Mouse (Mus musculus): ENCODE results near the gene Pepd. TPM values are rescaled to one million over a fixed set of nuclear protein-coding genes. Genes with fewer than 3 reads are reported as not detected.

The Pepd gene
- polyA plus RNA-seq, 1 experiment from 2014 or later, result 69.8 TPM

- Histone ChIP-seq H3K4me1 (ENCODE audit: control insufficient read depth, insufficient read depth, low read length) (no peaks in the 10 kb centered on the region; the same call in 1 of the 2 replicates), H3K36me3 (ENCODE audit: control insufficient read depth, insufficient read depth, low read length) (peaks cover 29% of the 10 kb centered on the region), H3K4me3 (ENCODE audit: low read depth, low read length) (no peak overlapping the region), H3K27ac (ENCODE audit: low read depth, low read length) (no peak overlapping the region), H3K9ac (replicated peaks; ENCODE audit: low read depth, low read length) (no peak overlapping the region), H3K9me3 (ENCODE audit: control insufficient read depth, low read length) (no peaks in the 10 kb centered on the region), H3K27me3 (ENCODE audit: control insufficient read depth, insufficient read depth, low read length) (no peaks in the 10 kb centered on the region), H3K4me2 (ENCODE audit: low read depth, low read length) (no peak overlapping the region)
- no peak for ATAC-seq (ENCODE audit: low read depth)
- 96% methylated on average over 4 of the region's 4 CpGs for WGBS
These were observed 133.9 kb downstream of the Pepd start for GRCm38 (mm10) chr7:35046091-35046490.

- no peak for ATAC-seq (ENCODE audit: low read depth)
- H3K9ac ChIP-seq (replicated peaks; ENCODE audit: low read depth, low read length), result no peak overlapping the region
- H3K27ac ChIP-seq (ENCODE audit: low read depth, low read length), result no peak overlapping the region
- 86% methylated on average over 12 of the region's 12 CpGs for WGBS
- peaks cover 16% of the 10 kb centered on the region for H3K4me1 ChIP-seq (ENCODE audit: control insufficient read depth, insufficient read depth, low read length)
- H3K9me3 ChIP-seq (ENCODE audit: control insufficient read depth, low read length), result no peaks in the 10 kb centered on the region
- no peak overlapping the region for H3K4me2 ChIP-seq (ENCODE audit: low read depth, low read length)
- H3K36me3 ChIP-seq (ENCODE audit: control insufficient read depth, insufficient read depth, low read length), result peaks cover 10% of the 10 kb centered on the region
- H3K4me3 ChIP-seq (ENCODE audit: low read depth, low read length), result no peak overlapping the region
- H3K27me3 ChIP-seq (ENCODE audit: control insufficient read depth, insufficient read depth, low read length), result no peaks in the 10 kb centered on the region
These were observed 138.4 kb downstream of the Pepd start for GRCm38 (mm10) chr7:35050540-35050939.

GRCm38 (mm10) chr7:35053161-35053560 lies 141.0 kb downstream of the Pepd start:
- H3K9me3 ChIP-seq (ENCODE audit: control insufficient read depth, low read length), result no peaks in the 10 kb centered on the region
- no peak overlapping the region for H3K4me2 ChIP-seq (ENCODE audit: low read depth, low read length)
- no peak overlapping the region for H3K9ac ChIP-seq (replicated peaks; ENCODE audit: low read depth, low read length)
- 92% methylated on average over 3 of the region's 3 CpGs for WGBS
- H3K36me3 ChIP-seq (ENCODE audit: control insufficient read depth, insufficient read depth, low read length), result no peaks in the 10 kb centered on the region; the same call in 1 of the 2 replicates
- H3K27ac ChIP-seq (ENCODE audit: low read depth, low read length), result no peak overlapping the region
- no peaks in the 10 kb centered on the region; the same call in 1 of the 2 replicates for H3K27me3 ChIP-seq (ENCODE audit: control insufficient read depth, insufficient read depth, low read length)
- ATAC-seq (ENCODE audit: low read depth), result no peak
- H3K4me3 ChIP-seq (ENCODE audit: low read depth, low read length), result no peak overlapping the region
- peaks cover 19% of the 10 kb centered on the region for H3K4me1 ChIP-seq (ENCODE audit: control insufficient read depth, insufficient read depth, low read length)

GRCm38 (mm10) chr7:35054286-35054685 lies 142.1 kb downstream of the Pepd start:
- H3K4me1 ChIP-seq (ENCODE audit: control insufficient read depth, insufficient read depth, low read length), result peaks cover 19% of the 10 kb centered on the region
- H3K9me3 ChIP-seq (ENCODE audit: control insufficient read depth, low read length), result no peaks in the 10 kb centered on the region
- WGBS, result 91% methylated on average over 1 of the region's 1 CpGs
- H3K4me2 ChIP-seq (ENCODE audit: low read depth, low read length), result no peak overlapping the region
- no peak overlapping the region for H3K27ac ChIP-seq (ENCODE audit: low read depth, low read length)
- H3K4me3 ChIP-seq (ENCODE audit: low read depth, low read length), result no peak overlapping the region
- H3K9ac ChIP-seq (replicated peaks; ENCODE audit: low read depth, low read length), result no peak overlapping the region
- no peaks in the 10 kb centered on the region; the same call in 1 of the 2 replicates for H3K27me3 ChIP-seq (ENCODE audit: control insufficient read depth, insufficient read depth, low read length)
- H3K36me3 ChIP-seq (ENCODE audit: control insufficient read depth, insufficient read depth, low read length), result no peaks in the 10 kb centered on the region; the same call in 1 of the 2 replicates
- no peak for ATAC-seq (ENCODE audit: low read depth)

- peaks cover 19% of the 10 kb centered on the region for H3K4me1 ChIP-seq (ENCODE audit: control insufficient read depth, insufficient read depth, low read length)
These were observed 142.9 kb downstream of the Pepd start for GRCm38 (mm10) chr7:35054977-35055618.

GRCm38 (mm10) chr7:35055619-35056435 lies 143.6 kb downstream of the Pepd start:
- WGBS, result under 1% methylated on average over 71 of the region's 77 CpGs
- peak; percentile 89 for ATAC-seq (ENCODE audit: low read depth)

More at GRCm38 (mm10) chr7:35054977-35055618, 142.9 kb downstream of the Pepd start:
- H3K9ac ChIP-seq (replicated peaks; ENCODE audit: low read depth, low read length), result peak overlapping the region; percentile 94
- no peak for ATAC-seq (ENCODE audit: low read depth)
- no peaks in the 10 kb centered on the region; the same call in 1 of the 2 replicates for H3K27me3 ChIP-seq (ENCODE audit: control insufficient read depth, insufficient read depth, low read length)
- H3K36me3 ChIP-seq (ENCODE audit: control insufficient read depth, insufficient read depth, low read length), result no peaks in the 10 kb centered on the region; the same call in 1 of the 2 replicates
- H3K27ac ChIP-seq (ENCODE audit: low read depth, low read length), result no peak overlapping the region
- no peaks in the 10 kb centered on the region for H3K9me3 ChIP-seq (ENCODE audit: control insufficient read depth, low read length)
- peak overlapping the region; percentile 92 for H3K4me2 ChIP-seq (ENCODE audit: low read depth, low read length)
- peak overlapping the region; percentile 85 for H3K4me3 ChIP-seq (ENCODE audit: low read depth, low read length)
- 35% methylated on average over 2 of the region's 2 CpGs for WGBS

GRCm38 (mm10) chr7:35056436-35056864 lies 144.3 kb downstream of the Pepd start, which contains the start of gene Cebpg:
Gene Cebpg (minus strand): TSS chr7:35056573.
- Histone ChIP-seq H3K27me3 (ENCODE audit: control insufficient read depth, insufficient read depth, low read length) (no peaks in the 10 kb centered on the region; the same call in 1 of the 2 replicates), H3K4me1 (ENCODE audit: control insufficient read depth, insufficient read depth, low read length) (peaks cover 19% of the 10 kb centered on the region), H3K27ac (ENCODE audit: low read depth, low read length) (peak within 1 kb of the TSS; percentile 90), H3K36me3 (ENCODE audit: control insufficient read depth, insufficient read depth, low read length) (no peaks in the 10 kb centered on the region), H3K4me2 (ENCODE audit: low read depth, low read length) (peak within 1 kb of the TSS; percentile 92), H3K9me3 (ENCODE audit: control insufficient read depth, low read length) (no peaks in the 10 kb centered on the region), H3K9ac (replicated peaks; ENCODE audit: low read depth, low read length) (peak within 1 kb of the TSS; percentile 94), H3K4me3 (ENCODE audit: low read depth, low read length) (peak within 1 kb of the TSS; percentile 85)
- WGBS, result under 1% methylated on average over 38 of the region's 53 CpGs
- peak; percentile 99 for ATAC-seq (ENCODE audit: low read depth)

More at GRCm38 (mm10) chr7:35055619-35056435, 143.6 kb downstream of the Pepd start:
- Histone ChIP-seq H3K9me3 (ENCODE audit: control insufficient read depth, low read length) (no peaks in the 10 kb centered on the region), H3K4me3 (ENCODE audit: low read depth, low read length) (peak overlapping the region; percentile 85), H3K9ac (replicated peaks; ENCODE audit: low read depth, low read length) (peak overlapping the region; percentile 94), H3K4me2 (ENCODE audit: low read depth, low read length) (peak overlapping the region; percentile 92), H3K4me1 (ENCODE audit: control insufficient read depth, insufficient read depth, low read length) (peaks cover 19% of the 10 kb centered on the region), H3K27me3 (ENCODE audit: control insufficient read depth, insufficient read depth, low read length) (no peaks in the 10 kb centered on the region; the same call in 1 of the 2 replicates), H3K27ac (ENCODE audit: low read depth, low read length) (peak overlapping the region; percentile 90), H3K36me3 (ENCODE audit: control insufficient read depth, insufficient read depth, low read length) (no peaks in the 10 kb centered on the region)

GRCm38 (mm10) chr7:35056999-35057398 lies 144.8 kb downstream of the Pepd start:
- Histone ChIP-seq H3K9ac (replicated peaks; ENCODE audit: low read depth, low read length) (peak overlapping the region; percentile 43; the same call in 1 of the 2 replicates), H3K27ac (ENCODE audit: low read depth, low read length) (0 out of 2 replicates have a peak overlapping the region, but pooled peaks have one; percentile 23), H3K4me1 (ENCODE audit: control insufficient read depth, insufficient read depth, low read length) (peaks cover 19% of the 10 kb centered on the region), H3K4me3 (ENCODE audit: low read depth, low read length) (peak overlapping the region; percentile 85), H3K27me3 (ENCODE audit: control insufficient read depth, insufficient read depth, low read length) (no peaks in the 10 kb centered on the region; the same call in 1 of the 2 replicates), H3K36me3 (ENCODE audit: control insufficient read depth, insufficient read depth, low read length) (no peaks in the 10 kb centered on the region), H3K9me3 (ENCODE audit: control insufficient read depth, low read length) (no peaks in the 10 kb centered on the region), H3K4me2 (ENCODE audit: low read depth, low read length) (peak overlapping the region; percentile 92)
- 28% methylated on average over 10 of the region's 10 CpGs for WGBS
- ATAC-seq (ENCODE audit: low read depth), result no peak
